Mouse (Mus musculus) intestine, embryonic 16.5 days (tissue): ENCODE data around the gene Nfu1. TPM values are rescaled to one million over a fixed set of nuclear protein-coding genes. Genes with fewer than 3 reads are reported as not detected.

Experiments
- ATAC-seq: fragments of 200-750 bp; cut with Nextera tagmentation; 2 replicates; pipeline ENCODE4 v1.8.0; 2017; ENCODE audit warnings: moderate TSS enrichment, moderate library complexity
- H3K27ac ChIP-seq: fragments of 300-500 bp; sonication (generic); 2 replicates; pipeline ENCODE4 v1.5.1; 2014; ENCODE audit warnings: mild to moderate bottlenecking, low read length
- H3K27me3 ChIP-seq: fragments of 300-500 bp; sonication (generic); replicated peaks from 2 replicates; pipeline ENCODE4 v1.6.1; 2014; ENCODE audit warnings: low read length, control low read depth, mixed read lengths; ENCODE audit not compliant: control insufficient read depth, insufficient read depth
- H3K36me3 ChIP-seq: fragments of 300-500 bp; sonication (generic); 2 replicates; pipeline ENCODE4 v1.6.1; 2014; ENCODE audit warnings: low read length, control low read depth; ENCODE audit not compliant: control insufficient read depth, insufficient read depth
- H3K4me1 ChIP-seq: fragments of 300-500 bp; sonication (generic); 2 replicates; pipeline ENCODE4 v1.6.1; 2014; ENCODE audit warnings: low read length, control low read depth, mixed read lengths; ENCODE audit not compliant: control insufficient read depth, insufficient read depth
- H3K4me2 ChIP-seq: fragments of 300-500 bp; sonication (generic); 2 replicates; pipeline ENCODE4 v1.6.1; 2014; ENCODE audit warnings: low read depth, low read length, control low read depth
- H3K4me3 ChIP-seq: fragments of 300-500 bp; sonication (generic); 2 replicates; pipeline ENCODE4 v1.5.1; 2014; ENCODE audit warnings: mild to moderate bottlenecking, low read length
- H3K9ac ChIP-seq: fragments of 300-500 bp; sonication (generic); 2 replicates; pipeline ENCODE4 v1.6.1; 2014; ENCODE audit warnings: low read depth, low read length
- H3K9me3 ChIP-seq: fragments of 300-500 bp; sonication (generic); 2 replicates; pipeline ENCODE4 v1.6.1; 2016; ENCODE audit warnings: low read length, control low read depth; ENCODE audit not compliant: control insufficient read depth
- WGBS: fragments of 180-500 bp; shearing (Covaris S2); extraction: QIAGEN DNeasy Blood & Tissue Kit; methylation state at CpG from one replicate; pipeline ENCODE4 v1.1.7; 2014; 5-methylcytosine and 5-hydroxymethylcytosine counted together
- polyA plus RNA-seq: library from polyadenylated mRNA; unstranded; fragments of >200 nt; fragmentation: Nextera tagmentation; extraction: Ambion mirVana; gene quantifications from 2 replicates; pipeline ENCODE4 v1.2.1, GENCODE M21; 2015

Gene Nfu1
- polyA plus RNA-seq, 1 experiment from 2014 or later, result 114 TPM

DNA sequence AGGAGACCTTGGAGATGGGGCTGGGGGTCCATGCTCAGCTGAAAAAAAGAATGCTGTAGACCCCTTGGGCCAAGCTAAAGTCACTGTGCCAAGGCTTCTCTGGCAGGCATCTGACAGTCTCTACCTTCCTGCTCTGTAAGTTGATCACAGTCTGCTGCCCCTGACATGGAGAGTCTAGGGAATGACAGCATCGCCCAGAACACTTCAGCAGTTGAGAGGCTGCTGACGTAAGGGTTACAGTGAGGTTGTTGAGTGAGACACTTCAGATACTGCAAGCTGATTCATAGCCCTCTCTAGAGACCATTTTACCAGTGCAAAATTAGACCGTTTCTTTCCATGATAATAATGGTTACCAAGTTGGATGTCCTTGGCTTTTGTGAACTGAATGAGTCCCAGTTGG is 18.0 kb upstream of the Nfu1 start:
- no peak for ATAC-seq
- 90% methylated on average over 3 of the region's 3 CpGs for WGBS
- no peaks in the 10 kb centered on the region for H3K9me3 ChIP-seq
- no peaks in the 10 kb centered on the region for H3K4me1 ChIP-seq
- H3K27me3 ChIP-seq, result no peaks in the 10 kb centered on the region
- no peak overlapping the region for H3K27ac ChIP-seq
- H3K4me3 ChIP-seq, result no peak overlapping the region
- no peak overlapping the region for H3K4me2 ChIP-seq
- H3K36me3 ChIP-seq, result no peaks in the 10 kb centered on the region
- no peak overlapping the region for H3K9ac ChIP-seq

DNA sequence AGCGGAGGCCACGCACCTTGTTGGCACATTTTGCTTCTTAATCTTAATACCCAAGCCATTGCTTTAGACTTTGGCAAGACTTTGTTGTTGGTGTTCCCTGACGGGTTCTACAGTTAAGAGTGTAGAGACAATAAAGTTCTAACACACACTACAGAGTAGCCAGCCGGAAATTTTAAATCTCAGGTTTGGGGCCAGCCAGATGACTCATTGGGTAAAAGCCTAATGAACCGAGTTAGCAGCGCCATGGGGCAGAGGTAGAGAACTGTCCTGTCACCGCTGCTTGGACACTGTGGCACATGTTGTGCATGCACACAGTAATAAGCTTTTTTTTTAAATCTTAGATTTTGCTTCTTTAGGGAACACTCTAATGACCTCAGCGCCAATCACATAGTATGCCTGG is 16.7 kb upstream of the Nfu1 start:
- Histone ChIP-seq H3K27me3 (no peaks in the 10 kb centered on the region), H3K9ac (no peak overlapping the region), H3K4me2 (no peak overlapping the region), H3K4me3 (no peak overlapping the region), H3K9me3 (no peaks in the 10 kb centered on the region), H3K4me1 (no peaks in the 10 kb centered on the region), H3K27ac (no peak overlapping the region), H3K36me3 (no peaks in the 10 kb centered on the region)
- 92% methylated on average over 8 of the region's 8 CpGs for WGBS
- ATAC-seq, result no peak

DNA sequence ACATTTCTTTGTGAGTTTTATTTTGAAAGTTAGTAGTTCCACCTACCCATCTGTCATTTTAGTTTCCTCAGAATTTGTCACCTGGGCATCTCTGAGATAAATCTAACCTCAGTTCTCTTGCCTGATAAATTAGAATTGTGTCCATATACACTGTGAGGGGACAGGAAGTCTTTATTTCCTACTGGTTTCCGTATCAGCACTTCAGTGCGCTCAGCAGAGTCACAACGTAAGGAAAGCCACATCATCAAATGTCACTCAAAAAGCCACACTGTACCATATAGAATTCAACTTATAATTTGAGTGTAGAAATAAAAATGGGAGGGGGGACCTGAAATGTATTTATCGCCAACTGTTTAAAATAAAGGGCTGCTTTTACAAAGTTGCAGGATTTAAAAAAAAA is 14.8 kb upstream of the Nfu1 start:
- WGBS, result 80% methylated on average over 4 of the region's 4 CpGs

DNA sequence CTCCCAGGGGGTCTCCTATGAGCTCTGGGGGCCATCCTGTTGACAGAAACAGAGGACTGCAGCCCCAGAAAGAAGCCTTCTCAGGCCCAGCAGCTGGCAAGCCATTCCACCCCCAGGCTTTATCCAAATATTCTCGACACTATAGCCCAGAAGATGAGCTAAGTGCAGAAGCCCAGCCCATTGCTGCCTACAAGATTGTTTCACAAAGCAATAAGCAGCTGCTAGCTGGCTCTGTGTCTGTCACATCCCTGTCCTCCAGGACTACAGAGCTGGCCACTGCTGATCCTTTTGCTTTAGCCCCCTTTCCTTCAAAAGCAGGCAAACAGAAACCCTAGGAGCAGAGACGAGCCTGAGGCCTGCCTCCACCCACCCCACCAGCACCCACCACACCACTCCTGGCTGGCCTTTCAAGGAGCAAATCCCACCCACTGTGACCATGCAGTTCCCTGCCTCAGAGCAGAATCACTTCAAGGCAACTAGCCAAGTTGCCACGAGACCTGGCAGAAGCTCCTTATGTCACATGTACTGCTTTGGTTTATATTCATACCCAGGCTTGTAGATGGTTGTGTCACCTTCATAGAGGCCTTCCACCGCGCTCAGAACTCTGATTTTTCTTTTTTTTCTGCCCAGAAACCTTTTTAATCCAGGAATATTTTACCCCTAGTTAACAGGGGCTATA is 12.3 kb upstream of the Nfu1 start:
- no peak for ATAC-seq
- WGBS, result 85% methylated on average over 5 of the region's 5 CpGs
- Histone ChIP-seq H3K36me3 (no peaks in the 10 kb centered on the region), H3K4me1 (no peaks in the 10 kb centered on the region), H3K4me2 (no peak overlapping the region), H3K4me3 (no peak overlapping the region), H3K9me3 (no peaks in the 10 kb centered on the region), H3K9ac (no peak overlapping the region), H3K27ac (no peak overlapping the region), H3K27me3 (no peaks in the 10 kb centered on the region)

More for the DNA sequence above, 14.8 kb upstream of the Nfu1 start:
- no peak overlapping the region for H3K27ac ChIP-seq
- no peak overlapping the region for H3K4me3 ChIP-seq
- H3K36me3 ChIP-seq, result no peaks in the 10 kb centered on the region
- H3K27me3 ChIP-seq, result no peaks in the 10 kb centered on the region
- no peak overlapping the region for H3K9ac ChIP-seq
- H3K4me1 ChIP-seq, result no peaks in the 10 kb centered on the region
- H3K4me2 ChIP-seq, result no peak overlapping the region
- ATAC-seq, result no peak
- H3K9me3 ChIP-seq, result no peaks in the 10 kb centered on the region

DNA sequence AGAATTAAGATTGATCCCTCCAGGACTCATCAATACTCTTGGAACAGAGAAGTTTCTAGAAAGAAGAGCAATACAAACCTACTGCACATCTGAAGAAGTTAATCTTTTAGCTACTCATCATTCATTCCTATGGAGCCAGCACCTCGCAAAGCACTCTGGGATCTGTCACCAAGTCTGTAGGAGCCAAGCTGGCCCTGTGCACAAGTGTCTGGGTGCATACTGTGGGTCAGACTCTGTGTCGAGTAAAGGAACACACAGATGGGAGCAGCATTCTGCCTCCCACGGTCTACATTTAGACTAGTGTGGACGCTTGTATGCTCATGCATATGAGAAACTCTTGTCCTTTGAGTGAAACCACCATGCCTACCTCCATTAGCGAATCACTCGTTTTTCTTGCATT is 11.7 kb upstream of the Nfu1 start:
- Histone ChIP-seq H3K9me3 (no peaks in the 10 kb centered on the region), H3K9ac (no peak overlapping the region), H3K27me3 (no peaks in the 10 kb centered on the region), H3K4me3 (no peak overlapping the region), H3K27ac (no peak overlapping the region), H3K4me2 (no peak overlapping the region), H3K4me1 (no peaks in the 10 kb centered on the region; the same call in 1 of the 2 replicates), H3K36me3 (no peaks in the 10 kb centered on the region)
- no peak for ATAC-seq
- WGBS, result 95% methylated on average over 6 of the region's 6 CpGs

DNA sequence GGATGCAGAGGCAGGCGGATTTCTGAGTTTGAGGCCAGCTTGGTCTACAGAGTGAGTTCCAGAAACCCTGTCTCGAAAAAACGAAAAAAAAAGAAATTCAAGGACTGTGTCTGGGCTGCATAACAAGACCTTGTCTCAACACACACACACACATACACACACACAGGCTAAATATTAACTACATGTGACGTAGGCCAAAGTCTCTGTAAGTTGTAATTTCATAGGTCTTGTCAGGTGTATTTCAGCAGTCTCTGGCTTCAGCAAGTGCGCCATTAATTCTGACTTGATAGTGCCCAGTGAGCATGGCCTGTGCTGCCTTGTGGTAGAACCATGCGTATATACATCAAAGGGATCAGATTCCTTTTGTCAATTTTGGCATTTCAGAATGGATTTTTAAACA is 7.0 kb upstream of the Nfu1 start:
- Histone ChIP-seq H3K27me3 (no peaks in the 10 kb centered on the region), H3K36me3 (no peaks in the 10 kb centered on the region), H3K9me3 (no peaks in the 10 kb centered on the region), H3K4me3 (no peak overlapping the region), H3K4me2 (no peak overlapping the region), H3K4me1 (peaks cover 6% of the 10 kb centered on the region; the same call in 1 of the 2 replicates), H3K27ac (peak overlapping the region; percentile 5; the same call in 1 of the 2 replicates), H3K9ac (no peak overlapping the region)
- WGBS, result 87% methylated on average over 6 of the region's 6 CpGs
- peak; percentile 53 for ATAC-seq

DNA sequence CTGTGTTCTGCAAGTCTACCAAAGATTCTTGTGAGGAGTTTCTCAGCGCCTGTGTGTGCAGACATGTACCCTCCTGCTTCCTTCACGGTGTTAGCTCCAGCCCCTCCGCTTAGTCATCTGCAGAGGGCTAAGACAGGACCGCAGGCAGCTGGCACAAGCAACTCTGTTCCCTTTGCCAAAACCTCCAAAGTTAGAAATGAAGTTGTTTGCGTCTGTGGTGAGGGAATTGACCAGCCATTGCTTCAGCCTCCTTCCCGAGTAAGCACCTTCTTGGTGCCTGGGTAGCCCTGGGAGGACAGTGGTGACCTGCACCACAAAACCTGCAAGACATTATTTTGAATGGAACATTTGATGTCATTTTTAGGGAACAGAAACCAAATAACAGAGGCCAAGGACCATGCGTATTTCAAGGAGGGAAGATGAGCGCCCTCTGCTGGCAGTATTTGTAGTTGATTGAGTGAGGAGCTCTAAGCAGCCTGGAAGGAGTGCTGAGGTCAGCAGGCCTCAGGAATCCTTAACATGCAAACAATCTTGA is 6.4 kb upstream of the Nfu1 start:
- Histone ChIP-seq H3K4me1 (peaks cover 6% of the 10 kb centered on the region; the same call in 1 of the 2 replicates), H3K9me3 (no peaks in the 10 kb centered on the region), H3K9ac (no peak overlapping the region), H3K27ac (peak overlapping the region; percentile 5; the same call in 1 of the 2 replicates), H3K4me2 (no peak overlapping the region), H3K27me3 (no peaks in the 10 kb centered on the region), H3K4me3 (no peak overlapping the region), H3K36me3 (no peaks in the 10 kb centered on the region)
- 49% methylated on average over 8 of the region's 8 CpGs for WGBS
- peak; percentile 73 for ATAC-seq

DNA sequence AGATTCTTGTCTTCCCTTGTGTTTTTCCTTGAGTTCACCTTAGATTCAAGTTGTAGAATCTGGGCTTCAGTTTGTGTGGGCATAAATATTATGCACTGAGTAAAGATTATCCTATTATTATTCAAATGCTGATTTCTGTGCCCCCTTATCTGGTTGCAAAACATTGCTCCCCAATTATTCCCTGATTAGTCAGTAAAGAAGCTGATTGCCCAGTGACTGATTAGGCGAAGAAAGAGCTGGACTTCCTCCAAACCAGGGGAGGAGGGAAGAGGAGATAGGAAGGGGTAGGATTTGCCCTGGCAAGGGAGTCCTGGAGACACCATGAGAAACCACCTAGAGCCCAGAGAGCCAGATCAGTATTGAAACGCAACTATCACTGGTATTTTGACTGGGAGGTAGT is 4.9 kb upstream of the Nfu1 start:
- H3K9ac ChIP-seq, result no peak overlapping the region
- no peak overlapping the region for H3K4me2 ChIP-seq
- H3K27me3 ChIP-seq, result no peaks in the 10 kb centered on the region
- no peak overlapping the region for H3K4me3 ChIP-seq
- no peak overlapping the region for H3K27ac ChIP-seq
- peaks cover 7% of the 10 kb centered on the region; the same call in 1 of the 2 replicates for H3K4me1 ChIP-seq
- 71% methylated on average over 2 of the region's 2 CpGs for WGBS
- H3K36me3 ChIP-seq, result no peaks in the 10 kb centered on the region
- no peak for ATAC-seq
- H3K9me3 ChIP-seq, result no peaks in the 10 kb centered on the region

DNA sequence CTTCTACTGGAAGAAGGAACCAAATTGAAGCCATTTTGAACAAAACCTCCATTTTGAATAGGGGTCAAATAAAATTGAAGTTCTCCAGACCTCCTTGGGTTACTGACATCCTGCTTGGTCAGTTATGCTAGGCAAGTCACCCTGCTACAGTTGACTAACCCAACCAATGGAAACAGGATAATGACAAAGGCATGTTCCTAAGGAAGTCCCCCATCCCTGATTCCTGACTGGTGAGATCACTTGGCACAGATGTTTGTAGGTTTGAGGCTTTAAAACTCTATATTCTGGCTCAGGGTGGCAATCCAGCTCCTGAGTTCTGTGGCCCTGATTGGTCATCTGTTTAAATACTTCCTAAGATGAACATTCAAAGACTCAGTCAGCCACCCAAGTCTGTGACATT is 3.5 kb upstream of the Nfu1 start:
- no peaks in the 10 kb centered on the region for H3K9me3 ChIP-seq
- H3K4me3 ChIP-seq, result no peak overlapping the region
- H3K4me1 ChIP-seq, result peaks cover 12% of the 10 kb centered on the region
- no peaks in the 10 kb centered on the region for H3K36me3 ChIP-seq
- no peak for ATAC-seq
- no peak overlapping the region for H3K4me2 ChIP-seq
- H3K27me3 ChIP-seq, result no peaks in the 10 kb centered on the region
- H3K9ac ChIP-seq, result no peak overlapping the region
- no peak overlapping the region for H3K27ac ChIP-seq
